Mouse (Mus musculus): ENCODE measurements at regions not wholly inside any gene's neighbourhood (a gene's known extent, or its start where the extent isn't known, plus 50 kb on each side); places are given as distances from the start of the nearest gene placed in this dataset.
A peak's percentile ranks its signal among the peaks of the same experiment; 100 is the strongest.

DNA sequence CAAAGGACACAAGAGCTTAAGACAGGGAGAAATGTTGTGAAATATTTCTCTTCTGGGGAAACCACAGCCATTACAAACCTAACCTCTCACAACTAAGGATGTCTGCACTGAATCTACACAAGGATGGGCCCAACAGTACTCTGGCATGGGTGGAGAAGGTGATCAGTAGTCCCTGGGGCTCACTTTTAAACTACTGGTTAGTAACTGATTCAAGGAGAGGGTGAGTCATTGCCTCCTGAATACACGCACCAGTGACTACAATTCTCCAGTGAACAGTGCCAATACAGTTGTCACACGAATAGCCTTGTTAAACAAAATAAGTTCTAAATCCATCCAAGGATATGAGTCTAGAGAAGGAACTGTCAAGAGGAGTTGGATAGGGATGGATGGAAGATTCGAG is 232.6 kb upstream of the Gm21830 start:
- 82% methylated on average over 3 of the region's 3 CpGs for WGBS

DNA sequence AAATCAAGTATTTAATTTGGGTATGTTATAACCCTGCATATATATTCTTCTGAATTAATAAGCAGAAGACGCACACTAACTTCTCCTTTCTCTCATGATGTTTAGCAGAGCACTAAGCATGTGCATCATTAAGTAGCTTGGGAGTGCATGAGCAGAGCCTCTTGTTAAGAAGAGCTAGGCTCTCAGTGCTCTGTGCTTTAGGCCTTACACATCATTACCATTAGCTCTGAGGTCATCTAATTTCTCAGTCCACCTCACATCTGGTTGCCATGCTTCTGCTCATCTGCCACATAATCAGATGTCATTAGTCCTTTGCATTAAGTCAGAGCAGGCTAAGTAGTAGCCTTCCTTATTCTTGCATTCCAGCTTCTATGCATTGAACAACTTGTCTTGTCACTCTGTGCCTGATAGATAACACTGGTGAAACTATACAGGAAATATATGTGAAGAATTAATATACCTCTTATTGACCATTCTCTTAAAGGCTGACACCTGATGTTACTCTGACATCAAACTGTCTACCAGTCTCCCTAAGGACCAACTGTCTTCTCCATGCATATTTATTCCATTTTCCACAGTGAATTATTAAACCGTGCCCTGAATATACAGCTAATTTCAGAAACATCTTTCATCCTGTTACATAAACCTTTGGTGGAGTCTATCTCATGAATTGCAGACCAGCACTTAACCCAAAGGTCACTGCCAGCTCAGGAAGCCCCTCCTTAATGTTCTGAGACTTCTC is 192.3 kb upstream of the Gm21830 start:
- peak; percentile 65; the same call in 1 of the 2 replicates for ATAC-seq (ENCODE audit: low FRiP score)

More for the DNA sequence above, 232.6 kb upstream of the Gm21830 start:
- no peaks in the 10 kb centered on the region for H3K27me3 ChIP-seq (ENCODE audit: control insufficient read depth, insufficient read depth, low read length)
- no peak for DNase-seq (ENCODE audit: low spot score, missing footprints)
- no peak overlapping the region for H3K9ac ChIP-seq (ENCODE audit: low read length)
- H3K4me2 ChIP-seq = no peak overlapping the region
- H3K27ac ChIP-seq (ENCODE audit: low read depth, low read length) = no peak overlapping the region
- H3K9me3 ChIP-seq (ENCODE audit: control insufficient read depth, low read length) = no peaks in the 10 kb centered on the region
- no peaks in the 10 kb centered on the region for H3K4me1 ChIP-seq (ENCODE audit: control insufficient read depth, insufficient read depth, low read length)
- H3K36me3 ChIP-seq (ENCODE audit: control insufficient read depth, insufficient read depth, low read length) = no peaks in the 10 kb centered on the region
- no peak for ATAC-seq (ENCODE audit: low FRiP score)
- no peak overlapping the region for H3K4me3 ChIP-seq (ENCODE audit: low read depth, low read length)

DNA sequence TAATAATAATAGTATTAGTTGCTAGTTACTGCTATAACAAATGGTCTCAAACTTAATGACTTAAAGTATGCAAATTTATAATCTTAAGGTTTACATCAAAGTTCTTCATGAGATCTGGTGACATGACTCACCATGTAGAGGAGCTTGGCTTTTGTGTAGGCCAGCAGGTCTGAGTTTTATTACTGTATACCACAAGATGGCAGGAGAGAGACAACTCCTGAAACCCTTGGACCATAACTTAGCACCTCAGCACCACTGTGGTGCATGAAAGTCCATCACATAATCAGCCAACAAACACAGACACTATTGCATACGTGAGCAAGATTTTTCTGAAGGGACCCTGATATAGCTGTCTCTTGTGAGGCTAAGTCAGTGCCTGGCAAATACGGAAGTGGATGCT is 187.2 kb upstream of the Gm21830 start:
- H3K4me1 ChIP-seq (ENCODE audit: control insufficient read depth, insufficient read depth, low read length) = no peaks in the 10 kb centered on the region
- DNase-seq (ENCODE audit: low spot score, missing footprints) = no peak
- ATAC-seq (ENCODE audit: low FRiP score) = peak; percentile 45; the same call in 1 of the 2 replicates
- H3K4me2 ChIP-seq = no peak overlapping the region
- no peaks in the 10 kb centered on the region for H3K27me3 ChIP-seq (ENCODE audit: control insufficient read depth, insufficient read depth, low read length)
- no peaks in the 10 kb centered on the region for H3K36me3 ChIP-seq (ENCODE audit: control insufficient read depth, insufficient read depth, low read length)
- WGBS = 81% methylated on average over 2 of the region's 2 CpGs
- H3K9me3 ChIP-seq (ENCODE audit: control insufficient read depth, low read length) = no peaks in the 10 kb centered on the region
- no peak overlapping the region for H3K4me3 ChIP-seq (ENCODE audit: low read depth, low read length)
- H3K27ac ChIP-seq (ENCODE audit: low read depth, low read length) = no peak overlapping the region
- no peak overlapping the region for H3K9ac ChIP-seq (ENCODE audit: low read length)

More for the DNA sequence above, 192.3 kb upstream of the Gm21830 start:
- 82% methylated on average over 2 of the region's 2 CpGs for WGBS
- H3K36me3 ChIP-seq (ENCODE audit: control insufficient read depth, insufficient read depth, low read length) = no peaks in the 10 kb centered on the region
- no peak overlapping the region for H3K4me2 ChIP-seq
- H3K27me3 ChIP-seq (ENCODE audit: control insufficient read depth, insufficient read depth, low read length) = no peaks in the 10 kb centered on the region
- H3K9ac ChIP-seq (ENCODE audit: low read length) = no peak overlapping the region
- no peak for DNase-seq (ENCODE audit: low spot score, missing footprints)
- H3K4me1 ChIP-seq (ENCODE audit: control insufficient read depth, insufficient read depth, low read length) = no peaks in the 10 kb centered on the region
- no peak overlapping the region for H3K27ac ChIP-seq (ENCODE audit: low read depth, low read length)
- no peak overlapping the region for H3K4me3 ChIP-seq (ENCODE audit: low read depth, low read length)
- H3K9me3 ChIP-seq (ENCODE audit: control insufficient read depth, low read length) = no peaks in the 10 kb centered on the region

DNA sequence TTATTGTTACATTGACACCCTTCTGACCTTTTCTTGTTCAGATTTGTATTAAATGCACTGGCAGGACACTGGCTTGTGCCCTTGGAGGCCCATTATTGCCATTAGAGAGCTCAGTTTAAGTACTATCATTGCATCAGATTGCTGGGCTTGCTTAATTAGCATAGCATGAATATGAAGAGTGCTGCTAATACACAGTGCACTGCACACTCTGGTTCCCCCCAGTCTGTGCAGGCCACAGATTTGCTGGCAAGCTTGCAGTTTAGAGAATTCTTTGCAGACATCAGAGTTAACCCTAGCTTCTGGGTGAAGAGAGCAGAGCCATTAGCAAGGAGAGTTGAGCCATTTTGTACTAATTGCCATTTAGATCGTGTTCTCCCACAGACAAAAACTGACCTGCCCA is 156.1 kb upstream of the Gm21830 start:
- no peak for DNase-seq (ENCODE audit: low spot score, missing footprints)

More for the DNA sequence above, 156.1 kb upstream of the Gm21830 start:
- Histone ChIP-seq H3K4me1 (ENCODE audit: control insufficient read depth, insufficient read depth, low read length) (no peaks in the 10 kb centered on the region), H3K9ac (ENCODE audit: low read length) (no peak overlapping the region), H3K27me3 (ENCODE audit: control insufficient read depth, insufficient read depth, low read length) (no peaks in the 10 kb centered on the region), H3K27ac (ENCODE audit: low read depth, low read length) (no peak overlapping the region), H3K4me3 (ENCODE audit: low read depth, low read length) (no peak overlapping the region), H3K36me3 (ENCODE audit: control insufficient read depth, insufficient read depth, low read length) (no peaks in the 10 kb centered on the region), H3K9me3 (ENCODE audit: control insufficient read depth, low read length) (no peaks in the 10 kb centered on the region), H3K4me2 (no peak overlapping the region)
- peak; percentile 50; the same call in 1 of the 2 replicates for ATAC-seq (ENCODE audit: low FRiP score)
- WGBS = 68% methylated on average over 1 of the region's 1 CpGs

Measured in midbrain, embryonic 11.5 days (tissue).